Mouse (Mus musculus): ENCODE measurements around the gene Metrn. TPM values are rescaled to one million over a fixed set of nuclear protein-coding genes. Genes with fewer than 3 reads are reported as not detected.

Metrn gene
- polyA plus RNA-seq, 1 experiment: 44.4 TPM

DNA sequence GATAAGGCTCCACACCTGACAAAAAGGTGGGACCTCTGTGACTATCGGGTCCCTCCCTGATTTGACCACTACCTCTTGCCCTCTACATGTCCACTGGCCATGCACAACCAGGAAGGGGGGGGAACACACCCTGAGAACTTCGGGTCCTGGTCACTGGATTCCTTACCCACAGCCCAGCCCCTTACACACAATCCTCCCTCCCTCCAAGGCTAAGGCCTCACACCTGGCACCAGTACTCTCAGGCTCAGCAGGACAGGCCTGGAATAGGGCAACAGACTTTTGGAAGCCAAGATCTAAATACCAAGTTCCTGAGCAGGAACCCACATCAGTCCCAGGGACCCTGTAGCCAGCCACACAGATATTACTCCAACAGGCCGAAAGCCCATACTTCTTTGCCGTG is 42.0 kb upstream of the Metrn start:
- H3K27me3 ChIP-seq (ENCODE audit: control insufficient read depth, insufficient read depth, insufficient read length): no peaks in the 10 kb centered on the region
- no peak for TF ChIP-seq MAX (IDR thresholded peaks at IDR 0.05; ENCODE audit: low read depth)
- TF ChIP-seq MYOD1 (IDR thresholded peaks at IDR 0.05; ENCODE audit: control insufficient read depth in 1 of 3, insufficient read length in 2 of 3, low read depth in 2 of 3): no peak
- TF ChIP-seq MYOG (IDR thresholded peaks at IDR 0.05; ENCODE audit: control insufficient read depth in 1 of 3, insufficient read depth in 1 of 3, insufficient read length in 2 of 3, low read depth in 2 of 3): no peak
- no peak for TF ChIP-seq REST (IDR thresholded peaks at IDR 0.05; ENCODE audit: insufficient read depth, insufficient read length)
- TF ChIP-seq POLR2A (IDR thresholded peaks at IDR 0.05; ENCODE audit: insufficient read length, low read depth): no peak
- TF ChIP-seq TCF12 (IDR thresholded peaks at IDR 0.05; ENCODE audit: insufficient read depth, poor library complexity, severe bottlenecking): no peak
- no peak for TF ChIP-seq POLR2AphosphoS2 (IDR thresholded peaks at IDR 0.05; ENCODE audit: insufficient read length, low read depth)
- TF ChIP-seq CEBPB (IDR thresholded peaks at IDR 0.05; ENCODE audit: insufficient read depth, poor library complexity, severe bottlenecking): no peak
- no peak for TF ChIP-seq TCF3 (IDR thresholded peaks at IDR 0.05; ENCODE audit: insufficient read length, low read depth)
- TF ChIP-seq E2F4 (IDR thresholded peaks at IDR 0.05; ENCODE audit: insufficient read depth): no peak
- TF ChIP-seq SRF (IDR thresholded peaks at IDR 0.05; ENCODE audit: control insufficient read depth, insufficient read length, low read depth): no peak
- TF ChIP-seq USF1 (IDR thresholded peaks at IDR 0.05; ENCODE audit: low read depth): no peak
- H3K4me2 ChIP-seq (ENCODE audit: low read depth): no peak overlapping the region
- peaks cover 13% of the 10 kb centered on the region for H3K36me3 ChIP-seq (ENCODE audit: control insufficient read depth, insufficient read depth)
- no peak overlapping the region for H3K4me3 ChIP-seq
- no peak overlapping the region for H3ac ChIP-seq (ENCODE audit: control insufficient read depth, insufficient read length)
- H3K79me2 ChIP-seq (ENCODE audit: control insufficient read depth, insufficient read depth): peaks cover 20% of the 10 kb centered on the region

DNA sequence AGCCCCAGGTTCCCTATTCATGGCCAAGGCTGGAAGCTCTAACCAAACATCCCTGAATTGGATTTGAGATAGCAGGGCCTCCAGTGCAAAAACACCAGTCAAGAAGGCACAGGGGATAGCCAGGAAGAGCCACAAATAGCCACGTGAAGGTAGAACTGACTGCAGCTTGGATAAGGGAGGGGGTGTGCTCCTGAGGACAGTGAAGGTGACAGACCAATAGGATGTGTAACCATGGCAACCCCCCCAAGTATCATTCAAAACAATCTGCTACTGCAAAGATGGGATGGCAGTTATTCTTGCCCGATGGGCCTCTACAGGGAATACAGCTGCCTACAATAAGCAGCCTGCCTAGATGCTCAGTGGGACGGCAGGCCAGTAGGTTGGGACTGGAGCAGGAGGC is 40.6 kb upstream of the Metrn start:
- no peak overlapping the region for H3K4me3 ChIP-seq
- TF ChIP-seq POLR2AphosphoS2 (IDR thresholded peaks at IDR 0.05; ENCODE audit: insufficient read length, low read depth) (peak; percentile 34), E2F4 (IDR thresholded peaks at IDR 0.05; ENCODE audit: insufficient read depth) (no peak), SRF (IDR thresholded peaks at IDR 0.05; ENCODE audit: control insufficient read depth, insufficient read length, low read depth) (no peak), MYOG (IDR thresholded peaks at IDR 0.05; ENCODE audit: control insufficient read depth in 1 of 3, insufficient read depth in 1 of 3, insufficient read length in 2 of 3, low read depth in 2 of 3) (no peak)
- H3K4me2 ChIP-seq (ENCODE audit: low read depth): no peak overlapping the region
- H3K36me3 ChIP-seq (ENCODE audit: control insufficient read depth, insufficient read depth): peaks cover 13% of the 10 kb centered on the region
- H3K27me3 ChIP-seq (ENCODE audit: control insufficient read depth, insufficient read depth, insufficient read length): no peaks in the 10 kb centered on the region
- peaks cover 14% of the 10 kb centered on the region for H3K79me2 ChIP-seq (ENCODE audit: control insufficient read depth, insufficient read depth)
- no peak overlapping the region for H3ac ChIP-seq (ENCODE audit: control insufficient read depth, insufficient read length)

GRCm38 (mm10) chr17:25837076-25837410 is 40.1 kb upstream of the Metrn start, which contains the start of gene Rhbdl1:
Rhbdl1 (minus strand) TSS chr17:25837295.
- H3ac ChIP-seq (ENCODE audit: control insufficient read depth, insufficient read length): no peak within 1 kb of the TSS
- peaks cover 17% of the 10 kb centered on the region for H3K79me2 ChIP-seq (ENCODE audit: control insufficient read depth, insufficient read depth)
- H3K27me3 ChIP-seq (ENCODE audit: control insufficient read depth, insufficient read depth, insufficient read length): no peaks in the 10 kb centered on the region
- no peak within 1 kb of the TSS for H3K4me3 ChIP-seq
- peaks cover 13% of the 10 kb centered on the region for H3K36me3 ChIP-seq (ENCODE audit: control insufficient read depth, insufficient read depth)
- no peak within 1 kb of the TSS for H3K4me2 ChIP-seq (ENCODE audit: low read depth)
- TF ChIP-seq POLR2AphosphoS2 (IDR thresholded peaks at IDR 0.05; ENCODE audit: insufficient read length, low read depth) (peak; percentile 88), E2F4 (IDR thresholded peaks at IDR 0.05; ENCODE audit: insufficient read depth) (no peak)

DNA sequence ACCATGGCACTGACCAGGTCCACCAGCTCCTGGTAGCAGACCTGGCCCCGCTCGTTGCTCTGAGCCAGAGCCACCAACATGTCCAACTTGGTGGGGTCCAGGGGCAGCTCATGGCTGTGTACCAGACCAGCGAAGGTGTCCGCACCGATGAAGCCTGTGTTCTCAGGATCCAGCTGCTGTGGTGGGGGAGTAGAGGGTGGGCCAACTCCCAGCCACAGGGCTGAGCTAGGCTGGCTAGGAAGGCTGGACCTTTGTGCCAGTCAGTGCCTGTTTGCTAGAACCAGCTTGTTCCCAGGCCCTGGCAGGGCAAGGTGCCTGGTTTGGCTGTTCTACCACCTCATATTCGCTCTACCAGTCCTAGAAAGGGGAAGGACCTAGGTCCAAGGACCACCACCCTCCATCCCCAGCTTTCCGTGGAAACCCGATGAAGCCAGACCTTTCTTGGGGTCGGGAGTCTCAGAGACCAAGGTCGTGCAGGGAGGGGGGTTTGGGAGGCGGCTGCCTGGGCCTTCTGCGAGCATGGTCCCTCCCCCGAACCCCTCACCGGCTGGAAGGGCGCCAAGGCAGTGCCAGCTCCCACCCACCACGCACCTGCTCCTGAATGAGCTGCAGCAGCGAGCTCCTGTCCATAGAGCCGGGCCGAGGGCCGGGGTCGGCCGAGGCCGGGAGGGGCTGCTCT is 39.6 kb upstream of the Metrn start:
- H3K79me2 ChIP-seq (ENCODE audit: control insufficient read depth, insufficient read depth): peaks cover 22% of the 10 kb centered on the region
- no peak overlapping the region for H3ac ChIP-seq (ENCODE audit: control insufficient read depth, insufficient read length)
- H3K36me3 ChIP-seq (ENCODE audit: control insufficient read depth, insufficient read depth): peaks cover 13% of the 10 kb centered on the region
- H3K27me3 ChIP-seq (ENCODE audit: control insufficient read depth, insufficient read depth, insufficient read length): no peaks in the 10 kb centered on the region
- H3K4me2 ChIP-seq (ENCODE audit: low read depth): no peak overlapping the region
- H3K4me3 ChIP-seq: no peak overlapping the region
- peak; percentile 6 for TF ChIP-seq POLR2A (IDR thresholded peaks at IDR 0.05; ENCODE audit: insufficient read length, low read depth)
- no peak for TF ChIP-seq TCF3 (IDR thresholded peaks at IDR 0.05; ENCODE audit: insufficient read length, low read depth)
- peak in 1 of 3 experiments; percentile 8 for TF ChIP-seq MYOD1 (IDR thresholded peaks at IDR 0.05; ENCODE audit: control insufficient read depth in 1 of 3, insufficient read length in 2 of 3, low read depth in 2 of 3)
- no peak for TF ChIP-seq CEBPB (IDR thresholded peaks at IDR 0.05; ENCODE audit: insufficient read depth, poor library complexity, severe bottlenecking)
- TF ChIP-seq SRF (IDR thresholded peaks at IDR 0.05; ENCODE audit: control insufficient read depth, insufficient read length, low read depth): no peak

GRCm38 (mm10) chr17:25835816-25836215 is 38.9 kb upstream of the Metrn start:
- no peaks in the 10 kb centered on the region for H3K27me3 ChIP-seq (ENCODE audit: control insufficient read depth, insufficient read depth, insufficient read length)
- peaks cover 30% of the 10 kb centered on the region for H3K79me2 ChIP-seq (ENCODE audit: control insufficient read depth, insufficient read depth)
- peaks cover 13% of the 10 kb centered on the region for H3K36me3 ChIP-seq (ENCODE audit: control insufficient read depth, insufficient read depth)
- TF ChIP-seq POLR2AphosphoS2 (IDR thresholded peaks at IDR 0.05; ENCODE audit: insufficient read length, low read depth) (peak; percentile 37), POLR2A (IDR thresholded peaks at IDR 0.05; ENCODE audit: insufficient read length, low read depth) (no peak)
- H3K4me3 ChIP-seq: no peak overlapping the region
- H3ac ChIP-seq (ENCODE audit: control insufficient read depth, insufficient read length): no peak overlapping the region
- no peak overlapping the region for H3K4me2 ChIP-seq (ENCODE audit: low read depth)

DNA sequence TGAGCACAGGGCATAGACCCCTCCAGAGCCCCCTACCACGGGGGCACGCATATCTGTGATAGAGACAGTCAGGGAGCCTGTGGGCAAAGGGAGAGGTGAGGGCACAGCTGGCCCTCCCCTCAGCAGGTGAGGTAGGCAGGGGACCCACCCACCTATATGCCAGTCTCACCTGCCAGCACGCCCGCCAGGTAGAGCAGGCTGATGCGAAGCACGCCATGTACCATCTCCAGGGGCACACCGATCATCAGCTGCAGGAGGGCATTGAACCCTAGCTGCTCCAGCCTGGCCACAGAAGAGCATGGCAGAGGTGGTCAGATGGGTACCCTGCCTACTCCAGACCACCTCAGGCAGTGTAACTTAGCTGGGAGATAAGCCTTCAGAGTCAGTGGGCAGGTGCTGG is 38.4 kb upstream of the Metrn start:
- Histone ChIP-seq H3K36me3 (ENCODE audit: control insufficient read depth, insufficient read depth) (peaks cover 13% of the 10 kb centered on the region), H3K4me3 (no peak overlapping the region)

More for the DNA sequence above, 38.4 kb upstream of the Metrn start:
- H3K79me2 ChIP-seq (ENCODE audit: control insufficient read depth, insufficient read depth): peaks cover 31% of the 10 kb centered on the region
- no peak overlapping the region for H3ac ChIP-seq (ENCODE audit: control insufficient read depth, insufficient read length)
- H3K27me3 ChIP-seq (ENCODE audit: control insufficient read depth, insufficient read depth, insufficient read length): no peaks in the 10 kb centered on the region
- no peak overlapping the region for H3K4me2 ChIP-seq (ENCODE audit: low read depth)
- TF ChIP-seq MAX (IDR thresholded peaks at IDR 0.05; ENCODE audit: low read depth): no peak
- no peak for TF ChIP-seq SRF (IDR thresholded peaks at IDR 0.05; ENCODE audit: control insufficient read depth, insufficient read length, low read depth)
- TF ChIP-seq USF1 (IDR thresholded peaks at IDR 0.05; ENCODE audit: low read depth): no peak
- TF ChIP-seq TCF3 (IDR thresholded peaks at IDR 0.05; ENCODE audit: insufficient read length, low read depth): no peak
- no peak for TF ChIP-seq MYOG (IDR thresholded peaks at IDR 0.05; ENCODE audit: control insufficient read depth in 1 of 3, insufficient read depth in 1 of 3, insufficient read length in 2 of 3, low read depth in 2 of 3)
- no peak for TF ChIP-seq E2F4 (IDR thresholded peaks at IDR 0.05; ENCODE audit: insufficient read depth)
- TF ChIP-seq TCF12 (IDR thresholded peaks at IDR 0.05; ENCODE audit: insufficient read depth, poor library complexity, severe bottlenecking): no peak
- no peak for TF ChIP-seq POLR2AphosphoS2 (IDR thresholded peaks at IDR 0.05; ENCODE audit: insufficient read length, low read depth)
- no peak for TF ChIP-seq MYOD1 (IDR thresholded peaks at IDR 0.05; ENCODE audit: control insufficient read depth in 1 of 3, insufficient read length in 2 of 3, low read depth in 2 of 3)
